Mouse (Mus musculus) embryonic facial prominence, embryonic 14.5 days (tissue): ENCODE data around the gene N4bp2. TPM values are rescaled to one million over a fixed set of nuclear protein-coding genes. Genes with fewer than 3 reads are reported as not detected.

Experiments
- ATAC-seq: fragments of 200-750 bp; cut with Nextera tagmentation; 2 replicates; pipeline ENCODE4 v1.8.0; 2017; ENCODE audit warnings: low read depth, moderate number of reproducible peaks, moderate TSS enrichment
- DNase-seq: peaks from one replicate; pipeline ENCODE4 v3.0.0-alpha.2; 2015; ENCODE audit warnings: low spot score
- H3K27ac ChIP-seq: fragments of 300-500 bp; sonication (generic); replicated peaks from 2 replicates; pipeline ENCODE4 v1.5.1; 2014; ENCODE audit warnings: low read depth, mild to moderate bottlenecking, low read length, moderate library complexity
- H3K27me3 ChIP-seq: fragments of 300-500 bp; sonication (generic); replicated peaks from 2 replicates; pipeline ENCODE4 v1.6.1; 2014; ENCODE audit warnings: low read length; ENCODE audit not compliant: control insufficient read depth, insufficient read depth
- H3K36me3 ChIP-seq: fragments of 300-500 bp; sonication (generic); 2 replicates; pipeline ENCODE4 v1.6.1; 2014; ENCODE audit warnings: low read length, mixed read lengths; ENCODE audit not compliant: control insufficient read depth, insufficient read depth
- H3K4me1 ChIP-seq: fragments of 300-500 bp; sonication (generic); 2 replicates; pipeline ENCODE4 v1.6.1; 2014; ENCODE audit warnings: antibody characterized with exemption, low read length; ENCODE audit not compliant: control insufficient read depth, insufficient read depth
- H3K4me2 ChIP-seq: fragments of 300-500 bp; sonication (generic); 2 replicates; pipeline ENCODE4 v1.6.1; 2014; ENCODE audit warnings: low read depth, mild to moderate bottlenecking, low read length, moderate library complexity, mixed read lengths
- H3K4me3 ChIP-seq: fragments of 300-500 bp; sonication (generic); 2 replicates; pipeline ENCODE4 v1.5.1; 2014; ENCODE audit warnings: low read depth, mild to moderate bottlenecking, low read length
- H3K9ac ChIP-seq: fragments of 300-500 bp; sonication (generic); 2 replicates; pipeline ENCODE4 v1.6.1; 2014; ENCODE audit warnings: low read depth, mild to moderate bottlenecking, low read length, moderate library complexity, mixed read lengths
- H3K9me3 ChIP-seq: fragments of 300-500 bp; sonication (generic); 2 replicates; pipeline ENCODE4 v1.6.1; 2016; ENCODE audit warnings: low read length; ENCODE audit not compliant: control insufficient read depth
- WGBS: fragments of 180-500 bp; shearing (Covaris S2); extraction: QIAGEN DNeasy Blood & Tissue Kit; methylation state at CpG from one replicate; pipeline ENCODE4 v1.1.7; 2014; 5-methylcytosine and 5-hydroxymethylcytosine counted together
- polyA plus RNA-seq: library from polyadenylated mRNA; unstranded; fragments of >200 nt; fragmentation: Nextera tagmentation; extraction: Ambion mirVana; gene quantifications from 2 replicates; pipeline ENCODE4 v1.2.1, GENCODE M21; 2014

The N4bp2 gene
- polyA plus RNA-seq, 1 experiment from 2014 or later, result 33.6 TPM

DNA sequence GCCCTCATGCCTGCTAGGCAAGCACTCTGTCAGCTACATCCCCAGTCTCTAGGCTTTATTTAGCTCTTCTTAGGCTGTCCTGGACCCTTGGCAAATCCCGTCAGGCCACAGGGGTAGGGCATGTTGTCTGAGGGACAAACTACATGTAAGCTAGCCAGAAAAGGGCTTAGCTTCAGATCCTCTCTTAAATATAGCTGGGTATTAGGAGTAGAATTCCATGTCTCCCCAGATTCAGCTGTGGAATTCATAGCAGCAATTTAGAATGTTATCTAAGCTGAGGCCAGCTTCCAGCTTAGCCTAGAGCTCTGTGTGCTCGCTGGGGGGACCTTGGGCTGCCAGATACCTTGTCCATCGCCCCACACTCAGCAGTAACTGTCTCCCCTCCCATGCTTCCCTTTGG lies 83.6 kb downstream of the N4bp2 start:
- Histone ChIP-seq H3K27me3 (no peaks in the 10 kb centered on the region), H3K36me3 (no peaks in the 10 kb centered on the region), H3K27ac (peak overlapping the region; percentile 48; the same call in 1 of the 2 replicates), H3K4me2 (no peak overlapping the region), H3K9ac (no peak overlapping the region), H3K9me3 (no peaks in the 10 kb centered on the region), H3K4me3 (no peak overlapping the region), H3K4me1 (no peaks in the 10 kb centered on the region)
- ATAC-seq (peak; percentile 60; the same call in 1 of the 2 replicates), DNase-seq (peak; percentile 68)
- 47% methylated on average over 3 of the region's 3 CpGs for WGBS

DNA sequence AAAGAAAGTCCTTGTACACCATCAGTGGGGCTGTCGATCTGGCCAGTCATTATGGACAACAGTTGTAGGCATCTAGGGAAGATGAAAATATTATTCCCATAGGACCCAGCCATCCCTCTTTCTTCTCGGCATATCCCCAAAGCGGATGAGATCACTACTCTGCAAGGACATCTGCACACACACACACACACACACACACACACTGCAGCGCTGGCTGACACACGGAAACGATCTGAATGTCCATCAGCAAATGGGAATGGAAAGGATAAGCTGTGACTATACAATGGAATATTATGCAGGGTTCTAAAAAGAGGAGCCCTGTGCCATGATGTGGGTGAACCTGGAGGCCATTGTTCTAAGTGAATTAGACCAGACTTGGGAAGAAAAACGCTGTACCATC lies 84.3 kb downstream of the N4bp2 start:
- DNase-seq, result no peak
- Histone ChIP-seq H3K4me2 (no peak overlapping the region), H3K27ac (no peak overlapping the region), H3K9ac (no peak overlapping the region), H3K27me3 (no peaks in the 10 kb centered on the region), H3K9me3 (no peaks in the 10 kb centered on the region), H3K4me1 (no peaks in the 10 kb centered on the region), H3K4me3 (no peak overlapping the region), H3K36me3 (no peaks in the 10 kb centered on the region)
- 84% methylated on average over 7 of the region's 7 CpGs for WGBS
- no peak for ATAC-seq

DNA sequence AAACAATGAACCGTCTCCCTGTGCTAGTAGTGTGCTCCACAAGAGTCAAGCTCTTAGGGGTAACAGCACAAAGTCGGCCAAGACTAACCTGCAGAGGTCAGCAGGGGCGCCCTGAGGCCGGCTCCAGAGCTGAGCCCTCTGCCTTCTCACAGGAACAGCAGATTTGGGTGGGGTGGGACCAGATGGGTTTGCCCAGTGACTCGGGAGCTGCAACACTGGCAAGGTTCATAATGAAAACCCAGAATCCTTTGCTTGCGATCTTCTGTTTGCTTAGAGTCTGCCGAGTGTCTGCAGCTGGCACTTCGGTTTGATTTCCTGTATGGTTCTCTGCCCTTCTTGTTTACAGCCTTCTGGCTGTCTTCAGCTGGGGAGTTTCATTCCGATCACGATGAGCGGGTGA lies 87.4 kb downstream of the N4bp2 start:
- H3K27ac ChIP-seq, result no peak overlapping the region
- DNase-seq, result no peak
- H3K4me2 ChIP-seq, result no peak overlapping the region
- H3K27me3 ChIP-seq, result no peaks in the 10 kb centered on the region
- 54% methylated on average over 11 of the region's 11 CpGs for WGBS
- H3K4me3 ChIP-seq, result no peak overlapping the region
- H3K9me3 ChIP-seq, result no peaks in the 10 kb centered on the region
- ATAC-seq, result no peak
- 0 out of 2 replicates have a peak, but pooled peaks cover 3% of the 10 kb centered on the region for H3K4me1 ChIP-seq
- H3K36me3 ChIP-seq, result no peaks in the 10 kb centered on the region
- H3K9ac ChIP-seq, result no peak overlapping the region

DNA sequence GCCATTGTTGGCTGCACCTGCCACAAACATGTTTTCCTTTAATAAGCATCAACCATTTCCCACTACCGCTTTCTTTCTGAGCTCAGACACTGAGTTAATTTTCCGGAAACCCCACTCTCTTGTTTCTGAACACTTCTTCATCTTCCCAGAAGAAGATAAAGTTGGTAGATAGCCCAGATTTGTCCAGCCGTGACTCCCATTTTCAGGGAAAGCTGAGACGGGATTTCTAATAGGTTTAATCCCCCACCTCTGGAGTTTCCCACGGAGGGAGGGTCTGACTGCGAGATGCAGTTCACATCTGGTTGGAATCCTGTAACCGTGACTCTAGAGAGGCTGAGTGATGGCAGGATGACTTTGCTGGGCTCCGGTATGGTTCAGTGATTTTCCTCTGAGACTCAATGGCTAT lies 91.5 kb downstream of the N4bp2 start:
- peak; percentile 66; the same call in 1 of the 2 replicates for ATAC-seq
- Histone ChIP-seq H3K4me3 (no peak overlapping the region), H3K27ac (no peak overlapping the region), H3K27me3 (no peaks in the 10 kb centered on the region), H3K36me3 (no peaks in the 10 kb centered on the region), H3K9me3 (no peaks in the 10 kb centered on the region), H3K4me1 (0 out of 2 replicates have a peak, but pooled peaks cover 3% of the 10 kb centered on the region), H3K4me2 (no peak overlapping the region), H3K9ac (no peak overlapping the region)
- WGBS, result 23% methylated on average over 8 of the region's 8 CpGs
- DNase-seq, result peak; percentile 75

DNA sequence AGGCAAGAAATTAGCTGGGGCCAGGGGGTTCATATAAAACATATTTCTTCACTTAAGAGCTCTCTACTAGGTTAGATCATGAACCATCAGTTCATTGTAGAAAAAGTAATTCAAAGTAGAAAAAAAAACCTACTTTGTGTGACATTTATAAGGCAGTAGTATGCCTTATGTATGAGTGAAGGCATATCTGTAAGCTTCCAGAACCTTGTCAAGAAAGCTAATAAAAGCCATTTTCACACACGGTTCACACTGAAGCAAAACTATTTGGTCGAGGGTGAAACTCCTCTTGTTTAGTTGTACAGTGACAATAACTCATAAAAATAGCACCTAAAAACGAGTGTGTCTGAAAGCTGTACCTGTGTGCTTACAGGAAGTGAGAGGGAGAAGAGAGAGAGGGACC lies 92.2 kb downstream of the N4bp2 start:
- ATAC-seq (no peak), DNase-seq (no peak)
- H3K27ac ChIP-seq, result no peak overlapping the region
- H3K9me3 ChIP-seq, result no peaks in the 10 kb centered on the region
- H3K4me2 ChIP-seq, result no peak overlapping the region
- 68% methylated on average over 3 of the region's 3 CpGs for WGBS
- H3K9ac ChIP-seq, result no peak overlapping the region
- no peaks in the 10 kb centered on the region for H3K27me3 ChIP-seq
- no peaks in the 10 kb centered on the region for H3K36me3 ChIP-seq
- H3K4me3 ChIP-seq, result no peak overlapping the region
- H3K4me1 ChIP-seq, result 0 out of 2 replicates have a peak, but pooled peaks cover 3% of the 10 kb centered on the region

DNA sequence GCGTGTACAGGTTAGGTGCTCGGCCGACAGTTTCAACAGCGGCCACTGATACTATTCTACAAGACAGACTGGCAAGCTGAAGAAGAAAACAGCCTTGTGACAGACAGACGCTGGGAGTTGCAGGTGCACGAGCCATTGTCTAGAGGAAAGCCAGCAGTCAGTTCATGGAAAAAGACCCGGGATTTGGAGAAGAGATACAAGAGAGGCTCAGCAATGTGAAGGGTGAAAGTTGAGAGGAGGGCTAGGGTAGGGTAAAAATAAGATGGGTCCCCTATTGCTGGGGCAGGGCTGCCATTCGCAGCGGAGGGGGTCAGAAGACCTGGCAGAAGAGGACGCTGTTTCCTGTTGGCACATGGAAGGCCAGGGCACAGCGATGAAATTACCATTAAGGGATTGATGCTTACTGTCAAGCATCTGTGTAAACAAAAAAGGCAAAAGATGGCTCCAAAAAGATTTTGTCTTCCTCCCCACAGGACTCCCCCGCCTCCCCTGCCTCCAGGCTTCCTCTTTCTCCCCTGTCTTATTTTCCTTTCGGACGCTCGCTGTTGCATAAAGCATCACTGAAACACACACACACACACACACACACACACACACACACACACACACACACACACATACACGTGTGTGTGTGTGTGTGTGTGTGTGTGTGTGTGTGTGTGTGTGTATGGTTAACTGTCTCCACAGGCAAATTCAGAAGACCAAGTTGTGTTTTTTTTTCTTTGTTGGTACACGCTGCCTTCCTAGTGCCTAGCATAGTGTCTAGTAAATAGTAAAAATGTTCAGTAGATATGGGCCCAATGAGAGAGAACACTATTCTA lies 93.5 kb downstream of the N4bp2 start:
- Histone ChIP-seq H3K4me3 (no peak overlapping the region), H3K9me3 (no peaks in the 10 kb centered on the region), H3K27ac (no peak overlapping the region), H3K27me3 (no peaks in the 10 kb centered on the region), H3K4me2 (no peak overlapping the region), H3K36me3 (no peaks in the 10 kb centered on the region), H3K9ac (no peak overlapping the region), H3K4me1 (0 out of 2 replicates have a peak, but pooled peaks cover 3% of the 10 kb centered on the region)
- DNase-seq (no peak), ATAC-seq (no peak)
- WGBS, result 84% methylated on average over 16 of the region's 17 CpGs

DNA sequence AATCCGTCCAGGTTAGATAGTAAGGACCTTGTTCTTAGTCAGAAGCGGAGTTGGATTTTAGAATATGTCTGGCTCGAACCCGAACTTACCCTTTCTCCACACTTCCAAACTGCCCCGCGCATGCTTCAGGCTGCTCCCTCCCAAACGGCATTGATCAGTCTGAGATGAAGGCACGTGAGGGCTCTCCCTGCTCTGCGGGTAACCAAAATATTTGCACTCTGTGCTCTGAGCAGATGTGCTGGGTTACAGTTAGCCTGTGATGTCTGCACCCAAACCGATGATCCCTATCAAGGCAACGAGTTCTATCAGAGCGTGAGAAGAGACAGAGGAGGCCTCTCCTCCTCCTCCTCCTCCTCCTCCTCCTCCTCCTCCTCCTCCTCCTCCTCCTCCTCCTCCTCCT lies 94.6 kb downstream of the N4bp2 start:
- Histone ChIP-seq H3K36me3 (no peaks in the 10 kb centered on the region), H3K27ac (no peak overlapping the region; the same call in 1 of the 2 replicates), H3K4me1 (0 out of 2 replicates have a peak, but pooled peaks cover 3% of the 10 kb centered on the region), H3K4me2 (no peak overlapping the region), H3K9ac (no peak overlapping the region), H3K27me3 (no peaks in the 10 kb centered on the region), H3K4me3 (no peak overlapping the region), H3K9me3 (no peaks in the 10 kb centered on the region)
- WGBS, result 51% methylated on average over 12 of the region's 12 CpGs
- DNase-seq (no peak), ATAC-seq (no peak)

DNA sequence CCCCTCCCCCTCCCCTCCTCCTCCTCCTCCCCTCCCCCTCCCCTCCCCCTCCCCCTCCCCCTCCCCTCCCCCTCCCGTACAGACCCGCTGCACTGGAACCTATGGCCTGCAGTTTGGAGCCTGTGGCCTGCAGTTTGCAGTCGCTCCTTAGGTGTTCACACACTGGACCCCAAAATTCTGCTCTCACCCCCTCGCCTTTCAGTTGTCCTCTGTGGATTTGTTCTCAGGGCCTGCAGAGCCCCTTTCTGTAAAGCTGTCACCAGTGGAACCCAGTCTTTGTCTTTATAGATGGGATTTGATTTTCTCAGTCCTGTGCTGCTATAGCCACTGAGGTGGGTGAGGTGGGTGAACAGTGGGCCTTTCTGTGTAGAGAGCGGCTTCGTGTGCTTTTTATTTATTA lies 95.0 kb downstream of the N4bp2 start:
- Histone ChIP-seq H3K27ac (peak overlapping the region; percentile 48), H3K4me2 (no peak overlapping the region), H3K9me3 (no peaks in the 10 kb centered on the region), H3K9ac (no peak overlapping the region), H3K27me3 (no peaks in the 10 kb centered on the region), H3K4me3 (no peak overlapping the region), H3K36me3 (no peaks in the 10 kb centered on the region), H3K4me1 (0 out of 2 replicates have a peak, but pooled peaks cover 3% of the 10 kb centered on the region)
- DNase-seq (no peak), ATAC-seq (no peak)
- 76% methylated on average over 3 of the region's 6 CpGs for WGBS

DNA sequence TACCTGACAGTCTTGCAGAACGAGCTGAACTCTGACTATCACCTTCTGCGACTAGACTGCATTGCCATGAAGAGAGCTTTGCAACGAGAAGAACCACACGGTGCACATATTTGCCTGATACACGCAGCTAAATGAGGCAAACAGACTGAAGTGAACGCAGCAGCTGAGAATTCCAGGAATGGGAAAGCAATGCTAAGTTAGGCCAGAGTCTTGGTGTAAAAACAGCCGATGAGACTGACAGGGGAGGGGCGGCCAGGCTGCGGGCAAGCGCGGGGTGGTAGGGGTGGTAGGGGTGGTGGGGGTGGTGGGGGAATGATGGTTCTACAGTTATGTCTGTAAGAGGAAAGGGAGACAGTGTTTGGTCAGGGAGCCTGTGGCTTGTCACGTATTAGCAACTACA lies 95.6 kb downstream of the N4bp2 start:
- peak; percentile 84 for DNase-seq
- 35% methylated on average over 12 of the region's 12 CpGs for WGBS

More for the DNA sequence above, 95.6 kb downstream of the N4bp2 start:
- ATAC-seq, result peak; percentile 76
- Histone ChIP-seq H3K27ac (no peak overlapping the region), H3K4me3 (no peak overlapping the region), H3K4me2 (no peak overlapping the region), H3K36me3 (no peaks in the 10 kb centered on the region), H3K27me3 (no peaks in the 10 kb centered on the region), H3K9me3 (no peaks in the 10 kb centered on the region), H3K4me1 (0 out of 2 replicates have a peak, but pooled peaks cover 3% of the 10 kb centered on the region), H3K9ac (no peak overlapping the region)
